Comparison of ENCODE assay signal across 23 mouse cellular contexts in the genomic region with DNA sequence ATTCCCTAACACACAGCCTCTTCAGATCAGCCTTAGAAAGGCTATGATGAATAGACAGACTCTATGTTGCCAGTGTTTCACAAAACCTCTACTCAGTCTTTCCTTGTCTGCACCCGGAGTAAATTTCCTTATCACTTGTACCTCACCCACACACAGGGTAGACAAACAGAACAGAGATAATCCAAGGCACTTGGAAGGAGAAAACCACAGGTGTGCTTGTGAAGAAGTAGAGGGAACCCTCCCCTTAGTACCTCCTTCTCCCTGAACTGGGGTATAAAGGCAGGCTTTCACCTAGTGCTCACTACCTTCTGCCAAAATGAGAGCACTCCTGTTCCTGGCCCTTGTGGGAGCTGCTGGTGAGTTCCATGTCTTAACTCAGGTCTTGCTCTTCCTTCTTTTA. TPM values are rescaled to one million over a fixed set of nuclear protein-coding genes. Genes with fewer than 3 reads are reported as not detected.
"Had no signal": no experiment of that assay in that cellular context is flagged by ENCODE, and none has a peak within 500 bp of the region (broad histone marks: within the 10 kb centered on the region; RNA-seq: fewer than 3 reads in every experiment).

A gene (plus strand): TSS at position 301 of the 400 bp plus-strand sequence.

- H3K9me3 ChIP-seq: liver, embryonic 12.5 days; midbrain, embryonic 10.5 days; midbrain, embryonic 12.5 days; neural tube, embryonic 13.5 days; neural tube, embryonic 15.5 days had no signal

- H3K27me3 ChIP-seq: liver, embryonic 12.5 days; midbrain, embryonic 12.5 days; neural tube, embryonic 13.5 days; neural tube, embryonic 15.5 days had no signal

- H3K4me2 ChIP-seq: liver, embryonic 12.5 days; lung, embryonic 14.5 days; midbrain, embryonic 12.5 days; neural tube, embryonic 13.5 days; neural tube, embryonic 15.5 days had no signal

- H3K4me3 ChIP-seq: liver, embryonic 12.5 days; midbrain, embryonic 10.5 days; midbrain, embryonic 12.5 days; myocyte; neural tube, embryonic 13.5 days; neural tube, embryonic 15.5 days had no signal

- ATAC-seq: liver, embryonic 12.5 days; midbrain, embryonic 16.5 days had no signal

- DNase-seq: lung, adult 18-20 months; lung, embryonic 14.5 days; lung, postnatal 10 days; lung, postnatal 4 days; midbrain, embryonic 14.5 days; retina, postnatal 1 day; right cerebral cortex, adult 18-20 months; right cerebral cortex, postnatal 14 days; spleen, adult 18-20 months; thymus, adult 2 months; thymus, postnatal 25 days; thymus, postnatal 4 days had no signal

- H3K9ac ChIP-seq: liver, embryonic 12.5 days; liver, embryonic 14.5 days; lung, embryonic 14.5 days; midbrain, embryonic 12.5 days; neural tube, embryonic 13.5 days; neural tube, embryonic 15.5 days had no signal

- H3K36me3 ChIP-seq: liver, embryonic 12.5 days; midbrain, embryonic 10.5 days; midbrain, embryonic 12.5 days; neural tube, embryonic 13.5 days; neural tube, embryonic 15.5 days had no signal

- H3K4me1 ChIP-seq: liver, embryonic 12.5 days; midbrain, embryonic 10.5 days; midbrain, embryonic 12.5 days; neural tube, embryonic 13.5 days; neural tube, embryonic 15.5 days had no signal

- H3K27ac ChIP-seq: liver, embryonic 12.5 days; liver, embryonic 14.5 days; midbrain, embryonic 10.5 days; midbrain, embryonic 12.5 days; neural tube, embryonic 13.5 days; neural tube, embryonic 15.5 days had no signal

RNA-seq across cellular contexts. Expression of the gene that starts here (rescaled TPM):
- polyA plus RNA-seq: liver, embryonic 12.5 days; liver, embryonic 14.5 days; lung, embryonic 14.5 days; lung, embryonic 16.5 days; midbrain, embryonic 10.5 days; midbrain, embryonic 12.5 days; midbrain, embryonic 14.5 days; midbrain, embryonic 16.5 days; myocyte; neural tube, embryonic 11.5 days; neural tube, embryonic 13.5 days; neural tube, embryonic 15.5 days; stomach, embryonic 14.5 days had no signal
